Mouse (Mus musculus): ENCODE measurements around the gene 4933402N03Rik. TPM values are rescaled to one million over a fixed set of nuclear protein-coding genes. Genes with fewer than 3 reads are reported as not detected.

Gene 4933402N03Rik
- polyA plus RNA-seq, 1 experiment from 2014 or later = not detected

DNA sequence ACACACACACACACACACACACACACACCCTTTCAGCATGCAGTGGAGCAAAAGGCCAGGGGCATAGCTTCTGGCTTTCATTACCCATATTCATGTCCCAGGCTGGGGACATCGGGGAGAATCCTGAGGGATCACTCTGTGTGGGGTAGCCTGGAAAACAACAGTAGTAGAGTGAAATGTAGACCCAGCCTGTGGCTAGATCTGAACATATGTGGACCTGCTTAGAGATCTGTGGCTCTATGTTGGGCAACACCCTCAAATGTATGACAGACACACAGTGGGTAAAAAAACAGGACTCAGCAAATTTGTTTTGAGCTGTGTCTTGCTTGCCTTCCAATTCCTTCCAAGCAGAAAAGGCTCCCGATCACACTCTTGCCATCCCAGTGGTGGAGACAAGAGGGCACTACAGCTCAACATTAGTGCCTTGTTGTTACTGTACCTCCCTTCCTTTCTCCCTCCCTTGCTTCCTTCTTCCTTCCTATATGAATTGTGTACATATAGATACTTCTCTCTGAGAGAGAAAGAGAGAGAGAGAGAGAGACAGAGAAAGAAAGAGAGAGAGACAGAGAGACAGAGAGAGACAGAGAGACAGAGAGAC, 23.8 kb downstream of the 4933402N03Rik start:
- Histone ChIP-seq H3K27me3 (no peaks in the 10 kb centered on the region), H3K4me3 (no peak overlapping the region), H3K9ac (no peak overlapping the region), H3K9me3 (replicated peaks) (no peaks in the 10 kb centered on the region), H3K36me3 (ENCODE audit: poor library complexity, severe bottlenecking) (no peaks in the 10 kb centered on the region), H3K27ac (no peak overlapping the region), H3K4me2 (no peak overlapping the region), H3K4me1 (no peaks in the 10 kb centered on the region)
- 96% methylated on average over 2 of the region's 2 CpGs for WGBS
- ATAC-seq = no peak

DNA sequence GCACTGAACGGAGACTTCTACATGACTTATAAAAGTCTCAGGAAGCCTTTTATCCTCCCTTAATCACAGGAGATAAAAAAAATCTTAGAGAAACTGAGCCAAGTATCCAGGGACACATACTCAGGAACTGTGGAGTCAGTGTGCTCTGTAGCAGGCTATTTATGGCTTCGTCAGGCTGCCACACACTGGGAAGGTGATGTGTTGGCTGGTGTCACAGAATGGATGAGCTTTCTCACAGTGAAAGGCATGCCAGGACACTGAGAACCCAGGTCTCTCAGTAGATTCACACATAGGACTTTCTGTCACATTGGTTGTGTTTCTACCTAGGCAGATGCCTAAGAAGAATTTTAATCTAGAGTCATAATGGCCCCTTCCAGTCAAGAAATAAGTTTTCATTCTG, 31.7 kb downstream of the 4933402N03Rik start:
- Histone ChIP-seq H3K4me2 (no peak overlapping the region), H3K27me3 (no peaks in the 10 kb centered on the region), H3K36me3 (ENCODE audit: poor library complexity, severe bottlenecking) (no peaks in the 10 kb centered on the region), H3K9ac (no peak overlapping the region), H3K4me3 (no peak overlapping the region), H3K27ac (no peak overlapping the region), H3K9me3 (replicated peaks) (no peaks in the 10 kb centered on the region), H3K4me1 (no peaks in the 10 kb centered on the region)
- no peak for ATAC-seq
- WGBS = 90% methylated on average over 2 of the region's 2 CpGs

DNA sequence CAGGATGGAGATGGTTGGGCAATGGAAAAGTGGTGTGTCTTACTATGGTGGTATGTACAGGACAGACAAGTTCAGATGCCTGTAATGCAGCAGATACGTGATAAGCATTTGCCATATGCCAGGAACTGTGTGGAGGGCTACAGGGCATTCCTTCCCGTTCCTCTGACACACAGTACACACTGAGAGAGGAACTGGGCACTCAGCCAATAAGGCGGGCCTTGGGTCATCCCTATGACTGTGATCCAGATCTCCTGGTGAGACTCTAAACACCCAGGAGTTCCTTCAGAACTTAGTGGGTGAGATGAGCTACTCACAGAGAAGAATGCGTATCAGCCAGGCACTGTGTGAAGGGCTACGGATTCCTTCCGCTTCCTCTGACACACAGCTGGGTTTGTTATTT, 32.4 kb downstream of the 4933402N03Rik start:
- Histone ChIP-seq H3K27ac (no peak overlapping the region), H3K4me2 (no peak overlapping the region), H3K9me3 (replicated peaks) (no peaks in the 10 kb centered on the region), H3K4me1 (no peaks in the 10 kb centered on the region), H3K4me3 (no peak overlapping the region), H3K9ac (no peak overlapping the region), H3K36me3 (ENCODE audit: poor library complexity, severe bottlenecking) (no peaks in the 10 kb centered on the region), H3K27me3 (no peaks in the 10 kb centered on the region)
- no peak for ATAC-seq
- 72% methylated on average over 6 of the region's 6 CpGs for WGBS

DNA sequence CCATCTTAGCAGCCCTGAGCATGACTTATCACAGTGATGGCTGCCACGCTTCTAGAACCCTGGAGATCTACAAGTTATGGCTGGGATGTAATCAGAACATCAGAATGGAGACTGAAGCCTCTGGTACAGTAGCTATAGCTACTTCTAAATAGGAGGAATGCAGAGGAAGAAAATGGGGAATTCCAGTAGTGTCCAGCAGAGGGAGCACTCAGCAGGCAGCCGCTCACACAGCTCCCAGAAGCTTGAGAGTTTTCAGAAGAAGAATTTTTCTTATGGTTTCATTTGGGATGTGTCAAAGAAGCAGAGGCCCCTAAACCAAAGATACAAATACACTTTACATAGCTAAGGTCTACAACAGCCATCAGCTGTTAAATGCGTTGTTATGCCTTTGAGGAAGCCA, 33.6 kb downstream of the 4933402N03Rik start:
- Histone ChIP-seq H3K4me1 (no peaks in the 10 kb centered on the region), H3K9me3 (replicated peaks) (no peaks in the 10 kb centered on the region), H3K9ac (no peak overlapping the region), H3K4me3 (no peak overlapping the region), H3K27ac (no peak overlapping the region), H3K4me2 (no peak overlapping the region), H3K27me3 (no peaks in the 10 kb centered on the region), H3K36me3 (ENCODE audit: poor library complexity, severe bottlenecking) (no peaks in the 10 kb centered on the region)
- ATAC-seq = no peak
- WGBS = 25% methylated on average over 3 of the region's 3 CpGs

Other genes with a start within 250 kb of the 4933402N03Rik start
- gene Htra1, start 210.2 kb downstream of the 4933402N03Rik start, polyA plus RNA-seq (2015; fragmentation: Nextera tagmentation; extraction: Ambion mirVana) = 9.3 and 9.7 TPM in 2 replicates
- gene Dmbt1, start 114.3 kb downstream of the 4933402N03Rik start, polyA plus RNA-seq (2015; fragmentation: Nextera tagmentation; extraction: Ambion mirVana) = 0.05 TPM in 1 of 2 replicates, not detected in the other
- gene 5430419D17Rik, start 28.1 kb upstream of the 4933402N03Rik start, polyA plus RNA-seq (2015; fragmentation: Nextera tagmentation; extraction: Ambion mirVana) = not detected in 2 replicates
- gene Cuzd1, start 176.0 kb upstream of the 4933402N03Rik start, polyA plus RNA-seq (2015; fragmentation: Nextera tagmentation; extraction: Ambion mirVana) = not detected in 2 replicates
- gene Fam24b, start 183.2 kb upstream of the 4933402N03Rik start, polyA plus RNA-seq (2015; fragmentation: Nextera tagmentation; extraction: Ambion mirVana) = not detected in 2 replicates
- not detected in 2 replicates for gene Fam24a, start 187.6 kb upstream of the 4933402N03Rik start, polyA plus RNA-seq (2015; fragmentation: Nextera tagmentation; extraction: Ambion mirVana)
- gene 2310057M21Rik, start 216.4 kb upstream of the 4933402N03Rik start, polyA plus RNA-seq (2015; fragmentation: Nextera tagmentation; extraction: Ambion mirVana) = 17.9 and 18.7 TPM in 2 replicates
- gene Pstk, start 224.8 kb upstream of the 4933402N03Rik start, polyA plus RNA-seq (2015; fragmentation: Nextera tagmentation; extraction: Ambion mirVana) = 39.6 and 43.1 TPM in 2 replicates

All from forebrain, embryonic 13.5 days (tissue).